Mouse (Mus musculus) G1E (cell line): ENCODE results near the gene Pkhd1.

Source experiments
- CTCF ChIP-seq: IDR thresholded peaks from 2 replicates; pipeline ENCODE4 v1.5.1; 2012; ENCODE audit warnings: low read depth, low read length, inconsistent platforms, mixed read lengths
- GATA2 ChIP-seq: IDR thresholded peaks from 2 replicates; pipeline ENCODE4 v1.6.1; 2012; ENCODE audit warnings: low read depth, low read length, inconsistent platforms, borderline replicate concordance

DNA sequence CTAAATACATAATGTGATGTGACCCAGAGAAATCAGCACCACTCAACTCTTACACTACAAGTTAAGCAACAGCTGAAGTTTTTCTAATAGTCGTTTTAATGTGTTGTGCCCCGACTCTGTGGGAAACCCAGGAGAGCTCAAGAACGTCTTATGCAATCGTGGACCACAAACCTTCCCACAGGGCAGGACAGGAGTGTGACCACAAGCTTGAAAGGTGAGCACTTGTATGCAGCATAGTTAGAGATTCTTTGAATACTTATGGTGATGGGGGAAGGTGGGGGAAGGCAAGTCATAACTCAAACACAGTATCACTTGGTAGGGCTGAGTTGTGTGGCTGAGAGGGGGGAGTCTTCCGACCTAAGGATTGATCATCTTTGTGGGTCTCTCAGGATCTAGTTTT lies 46.4 kb downstream of the Pkhd1 start:
- TF ChIP-seq CTCF (no peak), GATA2 (no peak)
